Mouse (Mus musculus) left cerebral cortex, postnatal 36 days (tissue): ENCODE measurements around the gene Taf8. TPM values are rescaled to one million over a fixed set of nuclear protein-coding genes. Genes with fewer than 3 reads are reported as not detected.
"Not testable (repeated sequence)": the region's sequence is repeated elsewhere in the genome, so short reads cannot be mapped to it uniquely, and the experiment has no call there.

ENCODE experiments used
- DNase-seq, 2 experiments: peaks; one replicate each; pipeline ENCODE4 v3.0.0; 2021 to 2022; ENCODE audit warnings: low spot score in 2 of 2, mixed read lengths in 1 of 2
- intact Hi-C: fragments of 180-260 bp; cut with DNase I; formaldehyde crosslinking; loops from one replicate; pipeline ENCODE4 v1.15.1; 2025
- total RNA-seq, 2 experiments: library from RNA; stranded (reverse); gene quantifications; 2 replicates each; pipeline ENCODE4 v1.2.3; 2021

Gene Taf8
- total RNA-seq, 2 experiments from 2014 or later: 16.9 to 20.6 TPM

- DNase-seq: peak in 1 of 2 experiments; percentile 26
These were observed 19.6 kb upstream of the Taf8 start for GRCm38 (mm10) chr17:47521551-47522258.

GRCm38 (mm10) chr17:47518205-47518604 lies 16.1 kb upstream of the Taf8 start:
- DNase-seq: no peak
- intact Hi-C loops: no loop called here

More at GRCm38 (mm10) chr17:47521551-47522258, 19.6 kb upstream of the Taf8 start:
- intact Hi-C loops: no loop called here

- no peak for DNase-seq
- intact Hi-C loops: no loop called here
These were observed 14.1 kb upstream of the Taf8 start for GRCm38 (mm10) chr17:47516232-47516631.

- DNase-seq: no peak
- intact Hi-C loops: no loop called here
These were observed 13.2 kb upstream of the Taf8 start for GRCm38 (mm10) chr17:47515180-47515844.

DNA sequence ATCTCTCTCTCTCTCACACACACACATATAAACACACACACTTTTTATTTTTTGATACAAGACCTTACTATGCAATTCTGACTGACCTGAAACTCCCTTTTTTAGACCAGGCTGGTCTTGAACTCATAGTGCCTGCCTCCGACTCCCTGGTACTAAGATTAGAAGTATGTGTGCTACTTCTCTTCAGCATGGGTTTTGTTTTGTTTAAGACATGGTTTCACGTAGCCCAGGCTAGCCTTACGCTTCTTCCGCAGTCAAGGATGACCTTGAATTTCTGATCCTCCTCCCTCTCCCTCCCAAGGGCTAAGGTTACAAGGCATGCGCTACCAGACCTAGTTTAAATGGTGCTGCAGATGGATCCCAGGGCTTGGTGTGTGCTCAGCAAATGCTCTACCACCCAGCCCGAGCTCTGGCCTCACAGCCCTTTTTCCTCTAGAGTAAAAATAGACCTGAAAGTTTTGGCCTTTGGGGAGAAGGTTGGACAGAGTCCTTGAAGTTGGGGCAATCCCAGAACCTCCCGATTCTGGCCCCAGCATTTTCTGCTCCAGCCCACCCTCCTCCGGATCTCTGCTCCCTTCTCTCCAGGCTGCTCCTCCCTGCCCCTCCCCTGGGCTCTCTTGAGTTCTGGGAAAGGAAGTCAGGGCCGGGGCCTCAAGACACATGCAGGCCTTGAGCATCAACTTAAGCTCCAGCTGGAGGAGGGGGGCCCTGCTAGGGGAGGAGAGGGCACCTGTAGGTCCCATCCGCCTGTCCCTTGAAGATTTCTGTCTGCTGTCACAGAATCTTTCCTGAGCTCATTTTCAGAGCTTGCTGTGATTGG lies 11.1 kb upstream of the Taf8 start:
- intact Hi-C loops: loop anchor here (5.0 kb wide), 1 partner anchor 84 kb away; no protein-coding TSS in a partner anchor
- DNase-seq: no peak

- intact Hi-C loops: loop anchor here (2.0 to 5.0 kb wide), 2 partner anchors 86 to 99 kb away; partner anchors contain the start of genes Bysl, Gm20517 and Med20
- DNase-seq: peak; percentile 92 to 96
These were observed 9.3 kb upstream of the Taf8 start for GRCm38 (mm10) chr17:47511111-47512020.

DNA sequence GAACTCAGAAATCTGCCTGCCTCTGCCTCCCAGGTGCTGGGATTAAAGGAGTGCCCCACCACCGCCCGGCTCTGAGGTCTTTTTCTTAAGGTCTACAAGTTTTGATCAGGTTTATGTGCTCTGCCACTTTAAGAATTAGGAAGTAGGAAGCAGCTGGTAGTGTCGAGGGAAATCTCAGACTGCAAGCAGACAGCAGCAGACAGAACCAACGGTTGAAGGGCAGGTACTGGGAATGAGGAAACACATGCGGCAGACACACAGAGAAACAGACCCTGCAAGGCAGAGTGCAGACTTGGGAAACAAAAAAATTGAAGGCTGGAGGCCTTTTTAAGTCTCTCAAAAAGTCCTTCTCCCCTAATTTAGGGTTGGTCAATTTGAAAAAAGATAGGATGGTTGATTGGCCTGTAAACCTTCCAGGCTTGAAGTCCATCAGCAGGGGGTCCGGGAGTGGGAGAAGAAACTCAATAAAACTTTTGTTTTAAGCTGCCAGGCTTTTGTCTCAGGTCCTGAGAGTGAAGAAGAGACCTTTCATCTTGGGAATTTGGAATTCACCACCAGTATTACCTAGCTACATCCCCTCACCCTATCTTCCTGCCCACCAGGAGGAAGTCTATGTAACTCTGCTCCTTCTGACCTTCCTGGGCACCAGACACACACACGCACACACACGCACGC lies 7.1 kb upstream of the Taf8 start:
- no peak for DNase-seq
- intact Hi-C loops: loop anchor here (5.0 kb wide), 1 partner anchor 178 kb away; the partner anchor contains the start of genes Frs3 and Tomm6

- intact Hi-C loops: loop anchor here (5.0 kb wide), 1 partner anchor 179 kb away; the partner anchor contains the start of genes Frs3 and Tomm6
- peak; percentile 86 to 87 for DNase-seq
These were observed 6.0 kb upstream of the Taf8 start for GRCm38 (mm10) chr17:47508012-47508608.

GRCm38 (mm10) chr17:47507523-47507922 lies 5.4 kb upstream of the Taf8 start:
- intact Hi-C loops: loop anchor here (5.0 kb wide), 1 partner anchor 180 kb away; the partner anchor contains the start of genes Frs3 and Tomm6
- DNase-seq: no peak

GRCm38 (mm10) chr17:47506697-47507096 lies 4.6 kb upstream of the Taf8 start:
- intact Hi-C loops: loop anchor here (5.0 kb wide), 1 partner anchor 181 kb away; the partner anchor contains the start of genes Frs3 and Tomm6
- DNase-seq: no peak

DNA sequence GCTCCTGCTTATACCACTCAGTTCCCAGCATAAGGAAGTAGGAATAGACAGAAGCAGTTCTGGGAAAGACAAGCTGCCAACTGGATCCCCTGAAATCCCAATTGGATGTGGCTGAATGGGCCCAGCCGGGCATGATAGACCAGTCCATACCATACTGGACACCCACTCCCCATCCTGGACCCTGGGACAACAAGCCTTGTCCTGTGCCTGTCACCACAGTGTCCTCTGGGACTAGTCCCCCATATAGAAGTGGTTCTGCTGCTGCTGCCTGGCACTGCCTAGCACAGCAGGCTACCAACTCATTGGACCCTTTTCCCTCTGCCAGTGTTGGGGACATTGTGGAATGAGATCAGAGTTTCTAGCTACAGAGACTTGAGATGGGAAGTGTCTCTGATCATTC lies 4.0 kb upstream of the Taf8 start:
- intact Hi-C loops: loop anchor here (5.0 kb wide), 1 partner anchor 181 kb away; the partner anchor contains the start of genes Frs3 and Tomm6

GRCm38 (mm10) chr17:47505566-47505965 lies 3.5 kb upstream of the Taf8 start:
- DNase-seq: no peak
- intact Hi-C loops: loop anchor here (5.0 kb wide), 1 partner anchor 182 kb away; the partner anchor contains the start of genes Frs3 and Tomm6

More for the DNA sequence above, 4.0 kb upstream of the Taf8 start:
- DNase-seq: no peak

GRCm38 (mm10) chr17:47504941-47505346 lies 2.9 kb upstream of the Taf8 start, which contains the start of gene Ccnd3:
Gene Ccnd3, plus strand, starts transcription at chr17:47505051.
- intact Hi-C loops: loop anchor here (5.0 kb wide), 1 partner anchor 182 kb away; the partner anchor contains the start of genes Frs3 and Tomm6

DNA sequence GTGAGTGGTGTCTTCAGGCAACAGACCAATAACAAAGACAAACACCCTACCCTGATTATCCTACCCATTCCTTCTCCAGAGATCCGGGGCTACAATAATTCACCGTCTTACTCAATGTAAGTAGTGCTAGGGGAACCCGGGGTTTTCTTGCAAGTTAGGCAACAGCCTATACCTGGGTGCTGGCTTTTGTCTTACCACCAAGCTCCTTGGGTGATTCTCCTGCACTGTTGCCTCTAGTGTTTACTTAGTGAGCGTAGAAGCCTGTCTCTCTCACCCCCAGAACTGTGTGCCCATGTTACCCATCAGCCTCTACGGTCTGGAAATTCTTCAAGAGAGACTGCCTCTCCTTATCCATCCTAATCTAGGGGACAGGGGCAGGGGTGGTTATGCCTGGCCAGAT lies 2.1 kb upstream of the Taf8 start:
- intact Hi-C loops: no loop called here
- DNase-seq: no peak

More at GRCm38 (mm10) chr17:47504941-47505346, 2.9 kb upstream of the Taf8 start, which contains the start of gene Ccnd3:
- peak; percentile 65 to 71 for DNase-seq

DNA sequence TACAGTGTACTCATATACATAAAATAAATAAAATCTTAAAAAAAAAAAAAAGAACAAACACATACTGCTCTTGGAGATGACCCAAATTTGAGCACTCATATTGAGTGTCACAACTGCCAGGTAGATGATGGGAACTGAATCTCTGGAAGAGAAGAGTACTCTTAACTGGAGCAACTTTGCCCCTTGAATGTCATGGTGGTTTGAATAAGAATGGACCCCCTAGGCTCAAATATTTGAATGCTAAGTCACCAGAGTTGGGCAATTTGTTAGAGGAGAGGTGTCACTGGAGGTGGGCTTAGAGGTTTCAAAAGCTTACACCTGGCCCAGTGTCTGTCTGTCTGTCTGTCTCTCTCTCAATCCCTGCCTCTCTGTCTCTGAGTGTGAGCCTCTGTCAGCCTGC lies 1.6 kb upstream of the Taf8 start:
- no peak for DNase-seq

DNA sequence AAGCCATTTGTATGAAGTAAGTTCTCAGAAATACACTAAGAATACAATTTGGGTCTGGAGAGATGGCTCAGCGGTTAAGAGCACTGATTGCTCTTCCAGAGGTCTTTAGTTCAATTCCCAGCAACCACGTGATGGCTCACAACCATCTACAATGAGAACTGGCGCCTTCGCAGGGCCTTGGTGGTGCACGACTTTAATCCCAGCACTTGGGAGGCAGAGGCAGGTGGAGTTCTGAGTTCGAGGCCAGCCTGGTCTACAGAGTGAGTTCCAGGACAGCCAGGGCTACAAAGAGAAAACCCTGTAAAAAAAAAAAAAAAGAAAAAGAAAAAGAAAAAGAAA lies 584 bp upstream of the Taf8 start:
- intact Hi-C loops: not testable (repeated sequence)

More for the DNA sequence above, 1.6 kb upstream of the Taf8 start:
- intact Hi-C loops: no loop called here

DNA sequence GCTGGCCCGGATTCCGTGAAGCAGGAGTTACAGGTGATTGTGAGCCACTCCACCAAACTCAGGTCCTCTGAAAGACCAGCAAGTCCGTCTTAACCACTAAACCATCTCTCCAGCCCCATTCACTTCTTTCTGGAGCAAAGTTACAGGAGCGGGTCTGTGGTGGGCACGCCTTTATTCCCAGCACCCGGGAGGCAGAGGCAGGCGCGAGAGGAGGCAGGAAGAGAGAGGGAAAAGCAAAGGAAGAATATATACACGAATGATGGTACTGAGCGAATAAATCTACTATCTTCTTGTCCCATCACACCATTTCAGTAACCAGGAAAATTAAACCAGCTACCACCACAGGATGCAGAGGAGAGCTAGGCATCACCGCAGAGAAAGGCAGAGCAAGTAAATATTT lies 561 bp downstream of the Taf8 start:
- intact Hi-C loops: no loop called here
- no peak for DNase-seq

More for the DNA sequence above, 584 bp upstream of the Taf8 start:
- not testable (repeated sequence) for DNase-seq
